Comparison of ENCODE assay signal across 8 mouse cellular contexts in the genomic region with DNA sequence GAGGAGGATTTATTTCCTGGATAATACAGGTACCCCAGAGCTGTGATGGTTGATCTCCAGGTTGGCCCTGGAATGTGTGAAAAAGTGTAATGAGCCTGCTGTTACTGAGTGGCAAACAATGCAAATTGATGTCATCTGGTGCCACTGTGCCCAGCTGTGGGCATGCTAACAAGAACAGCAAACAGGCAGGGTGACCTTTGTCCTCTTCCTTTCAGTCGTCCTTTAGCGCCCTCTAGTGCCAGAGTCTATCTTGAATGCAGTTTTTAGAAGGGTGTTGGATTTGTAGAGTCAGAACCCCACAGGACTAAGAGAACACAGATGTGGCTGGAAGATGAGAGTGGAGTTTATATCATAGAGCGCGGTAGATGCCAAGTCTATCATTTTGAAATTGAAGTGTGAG.
A peak's percentile ranks its signal among the peaks of the same experiment; 100 is the strongest.
DNase-seq lines count a peak whose midpoint lies in the region; ATAC-seq lines count a peak whose summit lies in the region.

No protein-coding gene starts in this region.

- intact Hi-C loops in heart, postnatal 25 days (cut with DNase I) = no loop called here

- ATAC-seq in frontal cortex, adult (ENCODE audit: low TSS enrichment) = peak; percentile 67

- DNase-seq in heart, adult 8-10 months (ENCODE audit: low spot score) = peak; percentile 9
- no peak for DNase-seq in heart, postnatal 25 days (ENCODE audit: low spot score)
- peak; percentile 72 for DNase-seq in 416B (ENCODE audit: low read depth)
- DNase-seq in adrenal gland, adult (ENCODE audit: inconsistent age in 2 of 2, low spot score in 1 of 2) = peak; percentile 23 to 84
- peak; percentile 7 to 12 for DNase-seq in layer of hippocampus, adult 8-10 months (ENCODE audit: low spot score in 2 of 2)
- peak; percentile 59 for DNase-seq in mesoderm, embryonic 11.5 days (ENCODE audit: low read depth, low spot score)
- DNase-seq in yolk sac, embryonic 10.5 days (ENCODE audit: low spot score) = no peak

Comparison
In these comparisons a context has a peak if more than half of its experiments do, and no peak if none do; other contexts are left out.
1. DNase-seq: peak in heart, adult 8-10 months (single experiment), 416B (single experiment), adrenal gland, adult (2 of 2), layer of hippocampus, adult 8-10 months (2 of 2) and mesoderm, embryonic 11.5 days (single experiment); none in heart, postnatal 25 days (single experiment) and yolk sac, embryonic 10.5 days (single experiment).